Mouse (Mus musculus): Measurements from ENCODE around the gene Olfr1224-ps1.
"Not testable (repeated sequence)": the region's sequence is repeated elsewhere in the genome, so short reads cannot be mapped to it uniquely, and the experiment has no call there.

Gene Olfr1224-ps1

GRCm38 (mm10) chr2:89163991-89164390 is at the start of gene Olfr1224-ps1:
TSS of gene Olfr1224-ps1 (minus strand) at chr2:89164091.
- DNase-seq (ENCODE audit: low spot score), result not testable (repeated sequence)

- DNase-seq (ENCODE audit: low spot score), result no peak
These were observed 36.1 kb upstream of the Olfr1224-ps1 start, which contains the start of gene Olfr1226 for GRCm38 (mm10) chr2:89199948-89200347. TSS of gene Olfr1226 (minus strand) at chr2:89200048.

GRCm38 (mm10) chr2:89196325-89196982 is 32.6 kb upstream of the Olfr1224-ps1 start:
- DNase-seq (ENCODE audit: low spot score), result no peak

- DNase-seq (ENCODE audit: low spot score), result no peak
These were observed 10.7 kb upstream of the Olfr1224-ps1 start, which contains the start of gene Olfr1225 for GRCm38 (mm10) chr2:89174569-89174968. TSS of gene Olfr1225 (minus strand) at chr2:89174669.

GRCm38 (mm10) chr2:89164711-89165110 is 820 bp upstream of the Olfr1224-ps1 start:
- not testable (repeated sequence) for DNase-seq (ENCODE audit: low spot score)

- DNase-seq (ENCODE audit: low spot score), result no peak
These were observed 12.4 kb downstream of the Olfr1224-ps1 start, which contains the start of gene Olfr1223 for GRCm38 (mm10) chr2:89151460-89151859. TSS of gene Olfr1223 (minus strand) at chr2:89151560.

- DNase-seq (ENCODE audit: low spot score), result no peak
These were observed 30.9 kb downstream of the Olfr1224-ps1 start, which contains the start of gene Olfr1222 for GRCm38 (mm10) chr2:89132954-89133353. TSS of gene Olfr1222 (minus strand) at chr2:89133054.

GRCm38 (mm10) chr2:89117183-89117582 is 46.7 kb downstream of the Olfr1224-ps1 start, which contains the start of gene Olfr1221:
TSS of gene Olfr1221 (minus strand) at chr2:89117283.
- DNase-seq (ENCODE audit: low spot score), result no peak

GRCm38 (mm10) chr2:89106735-89107134 is 57.2 kb downstream of the Olfr1224-ps1 start, which contains the start of gene Olfr1220:
TSS of gene Olfr1220 (minus strand) at chr2:89106835.
- DNase-seq (ENCODE audit: low spot score), result no peak

- no peak for DNase-seq (ENCODE audit: low spot score)
These were observed 58.2 kb downstream of the Olfr1224-ps1 start for GRCm38 (mm10) chr2:89105651-89106050.
